Mouse (Mus musculus): ENCODE data around the gene Uqcc1. TPM values are rescaled to one million over a fixed set of nuclear protein-coding genes. Genes with fewer than 3 reads are reported as not detected.
A peak's percentile ranks its signal among the peaks of the same experiment; 100 is the strongest.

Gene Uqcc1
- 99.7 and 108 TPM in 2 replicates for polyA plus RNA-seq (2015; fragmentation: Nextera tagmentation; extraction: Ambion mirVana)

DNA sequence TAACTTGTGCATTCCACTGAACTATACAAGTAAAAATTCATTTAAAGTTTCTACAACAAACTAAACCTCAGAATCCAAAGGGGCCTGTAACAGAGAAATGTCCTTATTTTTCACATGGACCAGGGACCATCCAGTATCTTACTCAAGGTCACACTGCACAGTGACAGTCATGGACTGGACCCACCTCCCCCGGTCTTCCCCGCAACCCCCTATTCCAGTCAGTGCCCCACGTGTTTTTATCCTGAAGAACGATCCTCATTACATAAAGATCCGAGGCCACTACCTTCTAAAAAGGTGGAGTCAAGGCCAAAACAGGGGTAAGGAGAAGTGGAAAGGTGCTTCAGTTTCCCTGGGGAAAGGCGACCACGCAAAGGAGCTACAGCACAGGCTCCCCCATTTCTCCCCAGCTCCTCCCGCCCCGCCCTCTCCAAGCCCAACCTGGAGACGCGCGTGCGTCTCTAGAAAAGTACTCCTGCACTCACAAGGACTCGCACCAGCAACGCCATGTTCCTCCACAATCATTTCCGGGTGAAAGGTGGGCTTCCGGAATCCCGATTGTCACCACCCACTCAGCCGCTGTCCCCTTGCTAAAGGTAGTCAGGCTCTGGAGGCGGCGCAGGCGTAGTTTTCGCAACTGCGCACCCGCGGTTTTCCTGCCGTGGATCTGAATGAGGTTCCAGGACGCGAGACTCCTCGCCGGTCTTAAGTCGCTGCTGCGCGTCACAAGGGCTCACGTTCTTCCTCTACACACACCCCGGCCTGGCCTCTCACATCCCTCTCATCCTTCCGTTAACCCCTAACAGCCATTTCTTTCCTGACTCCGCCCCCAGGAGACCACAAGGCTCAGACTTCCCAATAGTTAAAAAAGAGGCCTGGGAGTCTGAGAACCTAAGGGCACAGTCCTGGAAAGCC is at the start of gene Uqcc1:
TSS of gene Uqcc1 (minus strand) at position 780 of the 912 bp plus-strand sequence.
- ATAC-seq (ENCODE audit: extremely low read depth, insufficient number of reproducible peaks, low FRiP score, low TSS enrichment) = peak; percentile 71; the same call in 1 of the 2 replicates

DNA sequence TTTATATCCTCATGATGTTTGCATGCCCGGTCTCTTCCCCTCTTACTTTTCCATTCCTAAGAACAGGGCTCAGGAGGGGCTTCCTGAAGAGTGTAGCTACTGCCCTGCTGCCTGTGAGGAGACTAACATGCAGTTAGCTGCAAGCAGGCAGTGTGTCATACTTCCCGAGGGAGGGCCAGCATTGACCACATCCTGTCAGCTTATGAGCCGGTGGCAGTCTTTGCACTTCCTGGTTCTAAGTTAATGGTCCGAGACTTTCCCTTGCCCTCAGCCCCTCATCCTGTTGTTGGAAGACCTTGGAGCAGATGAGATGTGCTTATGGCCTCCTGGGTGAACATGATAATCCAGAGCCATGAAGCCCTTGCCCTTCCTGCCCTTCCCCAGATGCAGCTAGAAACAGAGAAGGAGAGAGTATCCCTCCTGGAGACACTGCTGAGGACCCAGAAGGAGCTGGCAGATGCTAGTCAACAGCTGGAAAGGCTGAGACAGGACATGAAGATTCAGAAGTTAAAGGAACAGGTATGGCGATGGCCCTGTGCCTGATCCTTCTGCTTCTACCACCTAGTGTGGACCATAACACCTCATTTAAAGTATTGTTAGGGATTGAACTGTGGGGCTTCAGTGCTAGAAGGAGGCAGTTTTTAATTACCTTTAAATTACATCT is 49.4 kb upstream of the Uqcc1 start:
- no peaks in the 10 kb centered on the region for H3K9me3 ChIP-seq
- ATAC-seq (ENCODE audit: extremely low read depth, insufficient number of reproducible peaks, low FRiP score, low TSS enrichment) = no peak
- H3K4me2 ChIP-seq = no peak overlapping the region
- WGBS = 69% methylated on average over 5 of the region's 5 CpGs
- 0 out of 2 replicates have a peak overlapping the region, but pooled peaks have one; percentile 7 for H3K27ac ChIP-seq (replicated peaks)
- no peak overlapping the region for H3K9ac ChIP-seq
- no peak overlapping the region for H3K4me3 ChIP-seq
- no peaks in the 10 kb centered on the region for H3K4me1 ChIP-seq
- no peaks in the 10 kb centered on the region for H3K27me3 ChIP-seq (replicated peaks)
- H3K36me3 ChIP-seq = peaks cover 93% of the 10 kb centered on the region

More for the DNA sequence above, at the start of gene Uqcc1:
- H3K9ac ChIP-seq = peak within 1 kb of the TSS; percentile 85
- H3K36me3 ChIP-seq = peaks cover 11% of the 10 kb centered on the region; the same call in 1 of the 2 replicates
- H3K27ac ChIP-seq (replicated peaks) = peak within 1 kb of the TSS; percentile 93
- H3K4me3 ChIP-seq = peak within 1 kb of the TSS; percentile 76
- H3K4me1 ChIP-seq = peaks cover 22% of the 10 kb centered on the region
- under 1% methylated on average over 38 of the region's 38 CpGs for WGBS
- H3K4me2 ChIP-seq = peak within 1 kb of the TSS; percentile 68
- no peaks in the 10 kb centered on the region for H3K9me3 ChIP-seq
- no peaks in the 10 kb centered on the region for H3K27me3 ChIP-seq (replicated peaks)

DNA sequence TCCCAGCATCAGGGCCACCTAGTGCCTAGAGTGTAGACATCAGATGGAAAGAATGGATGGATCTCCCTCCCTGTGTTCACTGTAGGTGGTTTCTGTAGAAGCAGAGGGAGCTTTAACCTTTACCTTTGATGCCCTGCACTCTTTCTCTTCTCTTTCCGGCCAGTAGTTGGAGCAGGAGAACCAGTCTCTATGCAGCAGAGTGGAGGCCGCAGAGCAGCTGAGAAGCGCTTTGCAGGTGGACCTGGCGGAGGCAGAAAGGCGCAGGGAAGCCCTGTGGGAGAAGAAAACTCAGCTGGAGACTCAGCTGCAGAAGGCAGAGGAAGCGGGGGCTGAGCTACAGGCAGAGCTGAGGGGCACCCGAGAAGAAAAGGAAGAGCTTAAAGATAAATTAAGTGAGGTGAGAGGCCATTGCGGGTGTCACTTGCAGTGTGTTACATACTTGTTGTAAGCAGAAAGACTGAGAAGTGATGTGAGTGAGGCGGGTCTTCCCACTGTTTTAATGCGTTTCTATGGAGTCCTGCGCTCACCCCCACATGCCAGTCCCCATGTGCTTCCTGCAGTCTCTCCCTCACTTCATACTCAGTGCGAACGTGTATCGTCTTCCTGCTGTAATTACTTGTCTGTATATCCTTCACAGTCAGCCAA is 44.1 kb upstream of the Uqcc1 start:
- no peaks in the 10 kb centered on the region for H3K4me1 ChIP-seq
- H3K9ac ChIP-seq = no peak overlapping the region
- H3K36me3 ChIP-seq = peaks cover 90% of the 10 kb centered on the region
- no peak overlapping the region for H3K27ac ChIP-seq (replicated peaks)
- ATAC-seq (ENCODE audit: extremely low read depth, insufficient number of reproducible peaks, low FRiP score, low TSS enrichment) = no peak
- H3K27me3 ChIP-seq (replicated peaks) = no peaks in the 10 kb centered on the region
- H3K4me2 ChIP-seq = no peak overlapping the region
- H3K9me3 ChIP-seq = no peaks in the 10 kb centered on the region
- no peak overlapping the region for H3K4me3 ChIP-seq
- WGBS = 73% methylated on average over 14 of the region's 14 CpGs

DNA sequence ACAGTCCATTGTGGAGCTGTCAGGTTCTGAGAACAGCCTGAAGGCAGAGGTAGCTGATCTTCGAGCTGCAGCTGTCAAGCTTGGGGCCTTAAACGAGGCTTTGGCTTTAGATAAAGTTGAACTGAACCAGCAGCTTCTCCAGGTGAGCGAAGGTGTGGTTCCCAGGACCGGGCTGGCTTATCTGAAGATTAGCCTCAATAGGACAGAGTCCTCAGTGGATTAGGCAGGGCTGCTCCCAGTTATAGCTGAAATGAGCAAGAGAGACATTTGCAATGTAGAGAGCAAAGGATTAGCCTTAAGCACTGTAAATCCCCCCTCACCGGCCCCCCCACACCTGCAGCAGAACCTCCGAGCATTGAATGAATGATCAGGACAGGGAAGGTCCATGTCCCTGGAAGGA is 43.2 kb upstream of the Uqcc1 start:
- WGBS = 75% methylated on average over 6 of the region's 6 CpGs
- H3K4me2 ChIP-seq = no peak overlapping the region
- no peaks in the 10 kb centered on the region for H3K9me3 ChIP-seq
- H3K9ac ChIP-seq = no peak overlapping the region
- H3K4me1 ChIP-seq = no peaks in the 10 kb centered on the region
- H3K27me3 ChIP-seq (replicated peaks) = no peaks in the 10 kb centered on the region
- H3K4me3 ChIP-seq = no peak overlapping the region
- H3K27ac ChIP-seq (replicated peaks) = no peak overlapping the region
- H3K36me3 ChIP-seq = peaks cover 93% of the 10 kb centered on the region
- no peak for ATAC-seq (ENCODE audit: extremely low read depth, insufficient number of reproducible peaks, low FRiP score, low TSS enrichment)

DNA sequence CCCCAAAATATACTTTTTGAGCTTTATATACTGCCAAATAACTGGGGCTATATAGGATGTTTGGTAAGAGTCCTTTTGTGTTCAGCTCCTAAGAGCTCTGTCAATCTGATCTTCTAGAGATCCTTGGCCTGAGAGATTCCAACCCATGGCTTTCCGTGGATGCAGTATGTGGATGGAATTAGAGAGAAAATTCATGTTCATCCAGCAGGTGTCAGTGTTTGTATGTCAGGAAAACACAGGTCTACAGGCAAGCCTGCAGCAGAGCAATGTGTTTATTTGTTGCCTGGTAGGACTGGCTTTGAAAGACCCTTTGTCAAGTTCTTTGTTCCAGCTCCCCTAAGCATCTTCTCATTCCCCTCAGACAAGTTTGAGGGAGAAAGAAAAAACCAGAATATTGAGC is 32.9 kb upstream of the Uqcc1 start:
- peaks cover 72% of the 10 kb centered on the region for H3K36me3 ChIP-seq
- WGBS = 42% methylated on average over 1 of the region's 1 CpGs

DNA sequence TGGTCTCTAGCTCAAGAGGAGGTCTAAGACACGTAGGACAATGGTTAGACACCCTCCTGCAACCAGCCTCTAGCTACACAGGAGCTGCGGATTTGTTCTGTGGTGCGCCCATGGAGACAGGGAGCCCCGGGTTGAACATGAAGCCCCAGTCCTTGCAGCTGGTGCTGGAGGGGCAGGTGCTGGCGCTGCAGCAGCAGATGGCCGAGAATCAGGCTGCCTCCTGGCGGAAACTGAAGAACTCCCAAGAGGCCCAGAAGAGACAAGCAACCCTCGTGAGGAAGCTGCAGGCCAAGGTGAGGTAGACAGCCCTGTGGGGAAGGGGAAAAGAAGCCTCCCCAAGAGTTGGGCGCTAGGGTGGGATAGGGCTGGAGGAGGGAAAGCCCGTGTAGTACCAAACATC is 31.8 kb upstream of the Uqcc1 start:
- Histone ChIP-seq H3K9ac (no peak overlapping the region), H3K36me3 (peaks cover 61% of the 10 kb centered on the region), H3K4me2 (no peak overlapping the region), H3K27ac (replicated peaks) (no peak overlapping the region), H3K4me3 (no peak overlapping the region), H3K27me3 (replicated peaks) (no peaks in the 10 kb centered on the region), H3K4me1 (peaks cover 14% of the 10 kb centered on the region), H3K9me3 (no peaks in the 10 kb centered on the region)
- no peak for ATAC-seq (ENCODE audit: extremely low read depth, insufficient number of reproducible peaks, low FRiP score, low TSS enrichment)
- WGBS = 84% methylated on average over 10 of the region's 10 CpGs

More for the DNA sequence above, 32.9 kb upstream of the Uqcc1 start:
- Histone ChIP-seq H3K27me3 (replicated peaks) (no peaks in the 10 kb centered on the region), H3K27ac (replicated peaks) (no peak overlapping the region), H3K4me2 (no peak overlapping the region), H3K9ac (no peak overlapping the region), H3K4me1 (peaks cover 4% of the 10 kb centered on the region; the same call in 1 of the 2 replicates), H3K9me3 (no peaks in the 10 kb centered on the region), H3K4me3 (no peak overlapping the region)
- no peak for ATAC-seq (ENCODE audit: extremely low read depth, insufficient number of reproducible peaks, low FRiP score, low TSS enrichment)

DNA sequence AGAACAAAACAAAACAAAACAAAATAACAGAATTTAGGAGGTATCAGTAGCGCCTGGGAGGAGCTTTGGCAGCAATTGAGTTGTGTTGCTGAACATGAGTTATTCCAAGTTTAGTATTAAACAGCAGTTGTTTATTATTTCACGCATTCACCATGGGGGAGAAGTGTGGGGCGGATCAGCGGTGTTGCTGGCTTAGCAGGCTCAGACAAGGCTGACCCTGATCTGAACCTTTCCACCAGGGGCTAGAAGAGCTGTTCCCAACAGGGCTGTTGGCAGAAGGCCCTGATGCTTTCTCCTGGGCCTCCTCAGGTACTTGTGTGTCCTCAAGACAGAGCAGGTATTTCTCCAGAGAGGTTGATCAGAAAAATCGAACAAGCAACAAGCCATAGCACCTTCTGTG is 29.9 kb upstream of the Uqcc1 start:
- WGBS = 75% methylated on average over 5 of the region's 5 CpGs
- H3K27me3 ChIP-seq (replicated peaks) = no peaks in the 10 kb centered on the region
- H3K27ac ChIP-seq (replicated peaks) = no peak overlapping the region
- peaks cover 44% of the 10 kb centered on the region for H3K36me3 ChIP-seq
- peaks cover 14% of the 10 kb centered on the region for H3K4me1 ChIP-seq
- no peak for ATAC-seq (ENCODE audit: extremely low read depth, insufficient number of reproducible peaks, low FRiP score, low TSS enrichment)
- H3K9me3 ChIP-seq = no peaks in the 10 kb centered on the region
- no peak overlapping the region for H3K4me3 ChIP-seq
- H3K9ac ChIP-seq = no peak overlapping the region
- H3K4me2 ChIP-seq = no peak overlapping the region

DNA sequence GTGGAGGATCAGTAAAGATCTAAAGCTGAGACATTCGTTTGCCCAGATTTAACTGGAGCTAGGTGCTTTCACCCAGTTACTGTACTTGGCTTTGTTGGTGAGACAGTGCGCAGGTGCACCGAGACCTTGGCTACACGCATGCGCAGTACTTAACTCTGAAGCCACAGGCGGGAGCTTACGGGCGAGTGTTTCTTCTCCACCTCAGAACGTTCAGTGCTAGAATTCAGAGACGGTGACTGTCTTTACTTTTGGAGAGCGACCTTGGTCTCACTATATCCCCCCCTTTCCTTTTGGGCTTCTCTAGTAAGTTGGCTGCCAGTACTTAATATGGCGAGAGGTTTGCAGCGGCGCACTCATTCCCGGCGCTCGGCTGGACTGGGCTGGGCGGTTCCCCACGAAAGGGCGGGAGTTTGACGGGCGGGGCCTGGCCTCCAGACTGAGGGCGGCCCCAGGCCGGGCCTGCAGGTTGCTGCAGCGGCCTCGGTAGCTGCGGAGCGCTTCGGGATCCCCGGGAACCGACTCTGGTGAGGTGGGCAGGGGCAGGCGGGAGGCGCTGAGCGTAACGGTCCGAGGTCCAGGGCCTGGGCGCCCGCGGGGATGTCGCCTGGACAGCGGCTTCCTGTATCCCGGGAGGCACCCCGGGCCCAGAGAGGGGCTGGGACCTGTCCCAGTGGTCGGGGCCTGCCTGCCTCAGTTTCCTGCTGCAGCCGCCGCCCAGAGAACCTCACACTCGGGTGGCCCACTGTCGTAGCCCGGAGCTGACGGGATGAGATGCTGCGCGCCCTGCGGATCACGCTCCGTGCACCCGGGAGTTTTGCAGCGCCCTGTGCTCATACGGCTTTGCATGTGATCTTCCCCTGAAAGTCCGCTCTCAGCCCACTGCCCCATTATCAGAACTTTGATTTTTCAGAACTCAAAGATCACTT is 26.3 kb upstream of the Uqcc1 start, which contains the start of gene Cep250:
TSS of gene Cep250 (plus strand) at position 325 of the 926 bp plus-strand sequence.
- peak within 1 kb of the TSS; percentile 86 for H3K4me3 ChIP-seq
- under 1% methylated on average over 58 of the region's 59 CpGs for WGBS
- ATAC-seq (ENCODE audit: extremely low read depth, insufficient number of reproducible peaks, low FRiP score, low TSS enrichment) = peak; percentile 85
- H3K4me1 ChIP-seq = peaks cover 14% of the 10 kb centered on the region
- H3K9ac ChIP-seq = peak within 1 kb of the TSS; percentile 96
- peaks cover 12% of the 10 kb centered on the region; the same call in 1 of the 2 replicates for H3K36me3 ChIP-seq
- peak within 1 kb of the TSS; percentile 80 for H3K4me2 ChIP-seq
- H3K27me3 ChIP-seq (replicated peaks) = peaks cover 3% of the 10 kb centered on the region
- no peaks in the 10 kb centered on the region for H3K9me3 ChIP-seq
- H3K27ac ChIP-seq (replicated peaks) = peak within 1 kb of the TSS; percentile 80

DNA sequence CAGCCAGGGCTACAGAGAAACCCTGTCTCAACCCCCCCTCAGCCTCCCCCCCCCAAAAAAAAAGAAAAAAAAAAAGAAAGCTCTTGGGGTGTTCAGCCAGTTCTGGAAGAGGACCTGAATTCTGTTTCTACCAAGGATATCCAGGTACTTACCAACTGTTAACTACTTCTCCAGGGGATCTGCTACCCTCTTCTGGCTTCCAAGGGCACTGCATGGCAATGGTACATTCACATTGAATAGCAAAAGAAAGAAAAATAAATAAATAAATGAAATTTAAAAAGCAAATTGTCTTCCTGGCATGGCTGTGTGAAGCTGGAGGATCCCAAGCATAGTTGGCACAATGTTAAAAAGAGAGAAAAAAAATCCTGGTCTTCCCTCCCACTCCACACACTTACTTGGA is 21.9 kb upstream of the Uqcc1 start:
- H3K9ac ChIP-seq = no peak overlapping the region
- peaks cover 9% of the 10 kb centered on the region for H3K4me1 ChIP-seq
- no peak overlapping the region for H3K4me2 ChIP-seq
- H3K9me3 ChIP-seq = no peaks in the 10 kb centered on the region
- H3K4me3 ChIP-seq = no peak overlapping the region
- H3K27me3 ChIP-seq (replicated peaks) = peaks cover 17% of the 10 kb centered on the region
- no peak overlapping the region for H3K27ac ChIP-seq (replicated peaks)
- no peak for ATAC-seq (ENCODE audit: extremely low read depth, insufficient number of reproducible peaks, low FRiP score, low TSS enrichment)
- no peaks in the 10 kb centered on the region for H3K36me3 ChIP-seq

DNA sequence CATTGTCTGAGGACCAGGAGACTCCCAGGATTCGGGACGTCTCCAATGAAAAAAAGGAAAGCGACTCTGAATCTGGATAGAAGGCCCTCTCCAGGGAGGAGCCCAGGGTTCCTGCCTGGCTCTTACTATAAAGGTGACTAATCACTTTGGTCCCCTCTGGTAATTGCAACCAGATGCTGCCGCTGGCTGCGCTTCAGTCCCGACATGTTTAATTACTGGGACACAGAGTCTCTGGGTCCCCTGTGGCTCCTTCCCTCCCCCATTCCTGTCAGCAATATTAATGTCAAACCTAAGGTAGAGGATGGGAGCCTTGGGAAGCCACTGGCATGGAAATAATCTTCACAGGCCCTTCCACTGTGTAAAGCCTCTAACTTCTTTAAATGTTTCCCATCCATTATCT is 19.3 kb upstream of the Uqcc1 start:
- Histone ChIP-seq H3K9ac (no peak overlapping the region), H3K4me3 (no peak overlapping the region), H3K36me3 (no peaks in the 10 kb centered on the region), H3K27me3 (replicated peaks) (peaks cover 29% of the 10 kb centered on the region), H3K4me1 (peaks cover 18% of the 10 kb centered on the region), H3K4me2 (no peak overlapping the region), H3K9me3 (no peaks in the 10 kb centered on the region), H3K27ac (replicated peaks) (no peak overlapping the region)
- WGBS = 34% methylated on average over 6 of the region's 6 CpGs
- ATAC-seq (ENCODE audit: extremely low read depth, insufficient number of reproducible peaks, low FRiP score, low TSS enrichment) = no peak

Data from heart, embryonic 13.5 days (tissue).